Mouse (Mus musculus): ENCODE measurements around the gene Wdr25. TPM values are rescaled to one million over a fixed set of nuclear protein-coding genes. Genes with fewer than 3 reads are reported as not detected.
A peak's percentile ranks its signal among the peaks of the same experiment; 100 is the strongest.

Wdr25 gene
- total RNA-seq, 2 experiments from 2014 or later, result 11.0 to 12.2 TPM

DNA sequence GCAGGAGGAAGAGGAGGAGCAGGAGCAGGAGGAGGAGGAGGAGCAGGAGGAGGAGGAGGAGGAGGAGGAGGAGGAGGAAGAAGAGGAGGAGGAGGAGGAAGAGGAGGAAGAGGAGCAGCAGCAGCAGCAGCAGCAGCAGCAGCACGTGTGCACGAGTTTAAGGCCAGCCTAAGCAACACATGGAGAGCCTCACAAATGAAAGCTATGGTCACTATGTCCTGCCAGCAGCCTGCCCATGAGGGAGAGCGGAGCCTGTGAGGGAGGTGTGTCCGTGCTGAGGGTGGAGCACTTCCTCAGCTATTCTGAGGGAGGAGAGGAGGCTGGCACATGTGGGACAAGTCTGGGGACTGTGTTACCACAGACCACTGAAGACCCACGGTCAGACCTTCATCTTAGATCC is 20.3 kb upstream of the Wdr25 start:
- no peak for DNase-seq (ENCODE audit: low spot score in 2 of 2)
- TF ChIP-seq CTCF (conservative IDR thresholded peaks at IDR 0.05), result no peak
- H3K27ac ChIP-seq, result no peak overlapping the region
- no peak overlapping the region for H3K4me3 ChIP-seq

DNA sequence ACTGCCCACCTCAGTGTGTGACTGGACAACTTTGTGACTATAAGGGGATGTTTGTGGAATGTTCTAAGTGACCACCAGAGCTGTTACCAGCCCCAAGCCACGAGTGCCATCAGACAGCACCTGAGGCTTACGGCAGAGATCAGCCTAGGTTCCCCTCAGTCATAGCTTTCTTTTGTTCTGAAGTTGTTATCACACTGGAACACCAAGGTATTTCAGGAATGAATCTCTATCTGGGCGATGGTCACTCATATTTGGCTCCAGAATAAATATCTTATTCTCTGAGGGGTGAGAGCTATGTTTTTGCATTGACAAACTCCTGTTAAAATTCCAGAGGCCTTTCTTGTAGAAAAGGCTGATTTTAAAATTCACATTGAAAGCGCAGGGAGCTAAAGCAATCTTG is 14.3 kb upstream of the Wdr25 start:
- H3K4me3 ChIP-seq, result no peak overlapping the region
- no peak for DNase-seq (ENCODE audit: low spot score in 2 of 2)
- TF ChIP-seq CTCF (conservative IDR thresholded peaks at IDR 0.05), result no peak
- no peak overlapping the region for H3K27ac ChIP-seq

DNA sequence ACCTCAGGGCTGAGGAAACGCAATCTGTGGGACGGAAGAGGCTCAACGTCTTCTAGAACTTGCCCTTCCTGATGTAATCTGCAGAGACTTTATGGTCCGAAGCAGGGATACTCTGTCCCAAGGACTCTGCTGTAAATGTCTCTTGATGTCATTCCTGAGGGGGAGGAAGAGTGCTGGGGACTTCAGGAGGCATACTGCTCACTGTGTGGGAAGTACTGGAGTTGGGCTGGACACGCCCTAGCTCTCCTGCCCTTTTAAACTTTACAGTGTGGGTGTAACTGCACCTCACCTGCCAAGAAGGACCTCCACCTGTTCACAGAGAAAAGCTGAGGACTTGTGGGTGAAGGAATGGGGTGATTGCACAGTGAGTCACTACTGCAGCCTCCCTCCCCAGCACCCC is 12.8 kb upstream of the Wdr25 start:
- H3K4me3 ChIP-seq, result no peak overlapping the region
- no peak for TF ChIP-seq CTCF (conservative IDR thresholded peaks at IDR 0.05)
- H3K27ac ChIP-seq, result no peak overlapping the region
- DNase-seq (ENCODE audit: low spot score in 2 of 2), result no peak

DNA sequence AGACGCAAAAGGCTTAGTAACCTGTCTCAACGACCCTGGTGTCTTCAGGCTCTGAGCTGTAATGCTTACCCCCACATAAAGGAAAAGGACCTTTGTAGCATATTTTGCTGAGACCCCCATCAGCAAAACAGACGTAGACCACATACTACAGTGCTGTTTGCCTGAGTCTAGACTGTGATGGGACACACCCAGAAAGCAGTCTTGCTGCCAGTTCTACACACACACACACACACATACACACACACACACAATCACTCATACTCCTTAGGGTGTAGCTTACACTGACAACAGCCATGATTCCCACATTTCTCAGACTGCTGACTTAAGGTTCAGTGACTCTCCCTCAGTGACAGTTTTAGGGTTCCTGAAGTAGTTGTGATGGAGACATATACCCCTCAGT is 12.2 kb upstream of the Wdr25 start:
- no peak for DNase-seq (ENCODE audit: low spot score in 2 of 2)
- H3K4me3 ChIP-seq, result no peak overlapping the region
- H3K27ac ChIP-seq, result no peak overlapping the region
- TF ChIP-seq CTCF (conservative IDR thresholded peaks at IDR 0.05), result no peak

DNA sequence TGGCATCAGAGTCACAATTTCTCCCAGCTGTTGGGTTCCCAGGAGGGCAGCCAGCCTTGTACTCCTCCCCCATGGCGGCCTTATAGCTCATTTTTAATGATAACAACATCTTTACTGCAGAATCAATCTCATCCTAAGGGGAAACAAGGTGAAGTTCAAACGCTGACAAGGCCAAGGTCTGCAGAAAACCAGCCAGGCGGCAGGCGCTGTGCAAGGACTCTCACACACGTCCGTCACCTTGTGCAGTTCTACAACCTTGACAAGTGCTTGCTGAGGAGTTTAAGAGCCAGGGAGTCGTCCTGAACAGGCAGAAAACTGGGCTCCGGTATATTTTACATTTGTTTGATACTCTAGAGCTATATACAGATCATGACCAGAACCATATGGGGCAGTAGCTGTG is 10.7 kb upstream of the Wdr25 start:
- TF ChIP-seq CTCF (conservative IDR thresholded peaks at IDR 0.05), result no peak
- Histone ChIP-seq H3K27ac (no peak overlapping the region), H3K4me3 (no peak overlapping the region)
- no peak for DNase-seq (ENCODE audit: low spot score in 2 of 2)

DNA sequence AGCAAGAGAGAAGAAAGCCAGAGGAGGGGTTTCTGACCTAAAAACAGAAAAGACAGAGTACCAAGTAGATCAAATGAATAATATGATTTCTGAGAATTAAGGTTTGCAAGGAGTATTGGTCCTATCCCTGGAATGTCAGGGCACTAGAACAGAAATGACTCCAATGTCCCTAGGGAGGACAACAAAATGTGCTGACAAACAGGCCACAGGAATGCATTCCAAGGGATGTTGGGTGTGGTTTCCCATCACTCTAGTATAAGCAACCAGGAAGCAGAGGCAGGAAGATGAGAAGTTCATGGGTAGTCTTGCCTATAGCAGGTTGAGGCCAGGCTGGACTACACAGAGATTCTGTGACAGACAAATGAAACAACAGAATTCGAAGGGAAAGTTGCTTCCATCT is 7.5 kb upstream of the Wdr25 start:
- no peak for DNase-seq (ENCODE audit: low spot score in 2 of 2)
- no peak overlapping the region for H3K4me3 ChIP-seq
- TF ChIP-seq CTCF (conservative IDR thresholded peaks at IDR 0.05), result no peak
- H3K27ac ChIP-seq, result no peak overlapping the region

DNA sequence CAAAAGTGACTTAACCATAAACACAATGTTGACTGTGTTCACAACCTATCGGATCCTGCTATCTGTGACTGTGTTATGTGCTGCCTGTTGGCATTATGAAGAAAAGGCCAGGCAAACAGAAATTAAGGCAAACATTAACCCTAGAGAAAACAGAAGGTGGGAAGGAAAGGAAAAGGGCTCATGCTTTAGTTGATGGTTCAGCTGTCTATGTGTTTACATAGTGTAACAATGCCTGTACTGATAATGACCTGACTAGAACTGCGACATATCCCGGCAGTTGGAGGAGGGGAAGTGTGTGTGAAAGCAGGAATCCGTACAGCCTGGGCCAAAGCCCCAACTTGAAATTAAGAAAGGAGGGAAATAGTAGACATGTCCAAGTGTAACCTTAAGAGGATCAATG is 6.4 kb upstream of the Wdr25 start:
- no peak for TF ChIP-seq CTCF (conservative IDR thresholded peaks at IDR 0.05)
- no peak overlapping the region for H3K4me3 ChIP-seq
- no peak for DNase-seq (ENCODE audit: low spot score in 2 of 2)
- no peak overlapping the region for H3K27ac ChIP-seq

DNA sequence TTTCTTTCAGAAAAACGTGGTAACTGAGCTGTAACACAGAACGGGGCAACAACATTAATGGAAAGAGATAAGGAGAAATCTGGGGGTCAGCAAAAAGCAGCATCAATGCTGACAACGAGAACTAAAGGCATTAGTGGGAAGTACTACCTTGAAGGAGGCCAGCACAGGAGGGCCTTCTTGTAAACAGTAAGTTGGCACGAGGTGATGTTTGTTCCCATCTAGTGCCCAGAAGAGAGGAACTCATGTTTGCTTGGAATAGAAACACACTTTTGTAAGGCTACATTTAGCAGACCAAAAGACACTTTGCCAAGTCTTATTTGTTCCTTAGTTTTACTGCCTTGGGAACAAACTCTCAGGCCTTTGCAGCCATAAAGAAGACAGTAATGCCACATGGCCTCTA is 4.8 kb upstream of the Wdr25 start:
- H3K27ac ChIP-seq, result no peak overlapping the region
- no peak overlapping the region for H3K4me3 ChIP-seq
- no peak for DNase-seq (ENCODE audit: low spot score in 2 of 2)
- TF ChIP-seq CTCF (conservative IDR thresholded peaks at IDR 0.05), result no peak

DNA sequence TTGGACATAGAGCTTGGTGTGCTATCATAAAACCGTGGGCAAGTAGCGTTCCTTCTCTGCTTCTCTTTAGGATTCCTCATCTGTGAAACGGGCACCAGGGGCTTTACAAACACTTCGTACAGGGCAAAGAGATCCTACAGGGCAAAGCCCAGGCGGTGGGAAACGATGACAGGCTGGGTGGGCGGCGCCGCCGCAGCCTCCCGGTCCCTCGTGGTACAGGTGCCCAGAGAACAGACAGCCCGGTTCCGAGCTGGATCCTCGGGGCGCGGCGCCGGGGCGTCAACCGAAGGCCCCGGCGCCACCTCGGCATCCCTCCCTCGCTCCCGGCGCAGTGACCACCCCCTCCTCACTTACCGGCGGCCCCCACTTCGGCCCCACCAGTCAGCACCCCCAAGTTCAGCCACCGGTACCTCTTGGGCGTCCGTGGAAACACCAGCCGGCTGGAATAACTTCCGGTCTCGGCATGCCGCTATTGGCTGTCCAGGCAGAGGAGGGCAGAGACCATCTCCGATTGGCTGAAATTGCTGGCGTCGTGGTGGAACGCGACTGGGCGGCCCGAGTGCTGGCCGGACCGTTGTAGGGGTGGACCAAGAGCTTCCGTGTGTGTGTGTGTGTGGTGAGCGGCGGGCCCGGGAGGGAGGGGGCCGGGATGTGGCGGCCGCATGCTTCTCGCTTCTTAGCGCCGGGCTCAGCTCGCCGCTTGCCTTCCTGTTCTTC is 442 bp downstream of the Wdr25 start, which contains the start of gene Wars:
Gene Wars (minus strand): TSS at position 460 of the 717 bp plus-strand sequence.
- DNase-seq (ENCODE audit: low spot score in 2 of 2), result peak; percentile 95 to 96
- no peak for TF ChIP-seq CTCF (conservative IDR thresholded peaks at IDR 0.05)

DNA sequence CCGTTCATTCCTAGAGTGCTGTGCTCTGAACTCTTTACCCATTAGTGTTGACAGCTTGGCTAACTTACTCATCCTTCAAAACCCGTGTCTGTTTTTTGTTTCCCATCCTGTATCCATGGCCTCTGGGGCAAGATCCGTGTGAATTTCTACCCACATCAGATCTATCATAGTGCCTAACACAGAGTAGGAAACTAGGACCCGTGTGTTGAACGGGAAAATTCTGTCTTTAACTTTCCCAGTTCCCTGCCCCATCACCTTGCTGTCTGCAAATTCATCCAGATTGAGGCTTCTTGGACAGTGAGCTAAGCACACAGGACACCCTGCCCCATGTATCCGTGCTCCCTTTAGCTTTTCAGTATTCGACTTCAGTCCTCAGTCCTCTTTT is 993 bp downstream of the Wdr25 start:
- no peak for DNase-seq (ENCODE audit: low spot score in 2 of 2)
- Histone ChIP-seq H3K4me3 (peak overlapping the region; percentile 73), H3K27ac (peak overlapping the region; percentile 83)
- no peak for TF ChIP-seq CTCF (conservative IDR thresholded peaks at IDR 0.05)

More for the DNA sequence above, 442 bp downstream of the Wdr25 start, which contains the start of gene Wars:
- peak within 1 kb of the TSS; percentile 83 for H3K27ac ChIP-seq
- peak within 1 kb of the TSS; percentile 73 for H3K4me3 ChIP-seq

DNA sequence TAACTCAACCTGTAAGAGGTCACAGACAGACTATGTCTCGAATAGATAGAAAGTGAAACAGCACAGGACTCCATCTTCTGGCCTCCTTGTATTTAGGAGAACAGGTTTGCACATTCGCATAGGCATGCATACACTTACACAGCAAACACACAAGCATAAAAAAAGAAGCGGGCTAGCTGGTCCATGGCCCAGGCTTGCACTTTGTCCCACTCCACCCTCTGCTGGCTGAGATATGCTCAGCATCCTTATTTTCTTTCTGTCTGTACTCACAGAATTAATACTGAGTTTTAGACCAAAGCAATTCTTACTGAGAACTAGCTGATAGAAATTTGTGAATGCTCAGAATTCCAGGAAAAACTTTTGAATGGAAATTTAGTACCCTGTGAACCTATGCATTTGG is 2.6 kb downstream of the Wdr25 start:
- DNase-seq (ENCODE audit: low spot score in 2 of 2), result no peak
- Histone ChIP-seq H3K4me3 (no peak overlapping the region), H3K27ac (no peak overlapping the region)
- peak; percentile 71 for TF ChIP-seq CTCF (conservative IDR thresholded peaks at IDR 0.05)

DNA sequence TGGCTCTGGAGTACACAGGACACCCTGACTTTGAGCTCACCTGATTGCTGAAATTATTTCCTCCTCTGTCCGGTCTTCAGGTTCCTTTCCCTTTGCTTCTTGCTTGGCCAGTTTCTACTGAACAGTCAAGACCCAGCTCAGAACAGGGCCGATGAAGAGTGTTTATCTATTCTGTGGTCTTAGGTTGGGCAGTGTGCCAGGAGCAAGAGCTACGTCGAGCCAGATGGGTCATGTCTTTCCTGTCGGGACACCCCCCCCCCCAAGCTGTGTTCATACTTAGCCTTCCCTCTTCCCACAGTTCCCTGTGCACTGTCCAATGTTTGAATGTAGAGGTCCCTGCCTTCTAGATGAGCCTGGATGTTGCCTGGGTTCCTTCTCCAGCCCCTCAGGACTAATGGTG is 7.9 kb downstream of the Wdr25 start:
- no peak for TF ChIP-seq CTCF (conservative IDR thresholded peaks at IDR 0.05)
- DNase-seq (ENCODE audit: low spot score in 2 of 2), result no peak

DNA sequence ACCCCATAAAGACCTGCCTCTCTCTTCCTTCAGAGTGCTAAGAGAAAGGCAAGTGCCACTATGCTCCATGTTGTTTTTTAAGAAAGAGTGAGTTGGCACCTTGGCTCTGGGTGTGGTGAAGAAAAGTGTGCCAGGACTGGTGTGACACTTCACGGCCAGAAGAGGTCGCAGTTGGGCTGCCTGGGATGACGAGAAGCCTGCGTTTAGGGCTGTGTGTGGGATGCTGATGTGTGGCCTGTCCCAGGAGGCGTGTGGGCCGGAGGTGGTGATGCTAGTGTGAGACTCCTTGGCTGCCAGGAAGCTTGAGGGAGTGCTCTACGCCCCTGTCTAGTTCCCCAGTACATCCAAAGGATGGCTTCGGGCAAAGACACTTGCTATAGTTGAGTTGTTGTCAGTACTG is 9.5 kb downstream of the Wdr25 start:
- peak; percentile 69 to 74 for DNase-seq (ENCODE audit: low spot score in 2 of 2)
- Histone ChIP-seq H3K27ac (no peak overlapping the region), H3K4me3 (no peak overlapping the region)
- peak; percentile 90 for TF ChIP-seq CTCF (conservative IDR thresholded peaks at IDR 0.05)

More for the DNA sequence above, 7.9 kb downstream of the Wdr25 start:
- Histone ChIP-seq H3K27ac (no peak overlapping the region), H3K4me3 (no peak overlapping the region)

DNA sequence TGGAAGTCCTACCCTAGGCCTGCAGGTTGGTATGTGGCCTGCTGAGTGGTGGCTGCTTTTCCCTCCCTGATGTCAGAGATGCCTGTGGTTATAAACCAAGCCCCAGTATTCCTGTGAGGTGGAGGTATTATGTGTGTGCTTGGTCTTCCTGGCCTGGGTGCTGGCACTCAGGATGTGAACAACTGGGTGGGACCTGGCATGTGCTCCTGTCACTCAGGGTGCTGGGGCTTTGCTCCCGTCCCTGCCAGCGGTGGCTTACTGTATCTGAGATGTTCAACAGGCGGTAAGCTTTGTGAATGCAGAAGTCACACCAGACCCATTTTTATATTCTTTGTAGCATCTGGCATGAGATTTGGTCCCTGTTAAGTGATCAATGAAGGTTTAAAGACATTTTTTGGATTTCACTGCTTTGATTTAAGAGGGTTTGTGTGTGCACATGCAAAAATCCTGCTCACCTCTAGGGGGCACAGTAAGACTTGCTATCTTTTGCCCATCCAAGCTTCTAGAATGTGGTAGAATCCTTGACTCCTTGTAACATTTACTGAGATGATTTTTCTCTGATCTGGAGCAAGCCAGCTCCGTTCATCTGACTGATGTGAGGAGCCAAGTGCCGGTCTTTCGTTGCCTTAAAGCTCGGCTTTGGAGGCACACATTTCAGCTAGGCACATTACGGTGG is 10.3 kb downstream of the Wdr25 start:
- peak; percentile 95 for TF ChIP-seq CTCF (conservative IDR thresholded peaks at IDR 0.05)
- DNase-seq (ENCODE audit: low spot score in 2 of 2), result peak; percentile 79 to 87
- H3K27ac ChIP-seq, result peak overlapping the region; percentile 32; the same call in 1 of the 2 replicates

More for the DNA sequence above, 10.3 kb downstream of the Wdr25 start:
- no peak overlapping the region for H3K4me3 ChIP-seq
